Mouse (Mus musculus): ENCODE results near the gene Gucy1b1.

DNA sequence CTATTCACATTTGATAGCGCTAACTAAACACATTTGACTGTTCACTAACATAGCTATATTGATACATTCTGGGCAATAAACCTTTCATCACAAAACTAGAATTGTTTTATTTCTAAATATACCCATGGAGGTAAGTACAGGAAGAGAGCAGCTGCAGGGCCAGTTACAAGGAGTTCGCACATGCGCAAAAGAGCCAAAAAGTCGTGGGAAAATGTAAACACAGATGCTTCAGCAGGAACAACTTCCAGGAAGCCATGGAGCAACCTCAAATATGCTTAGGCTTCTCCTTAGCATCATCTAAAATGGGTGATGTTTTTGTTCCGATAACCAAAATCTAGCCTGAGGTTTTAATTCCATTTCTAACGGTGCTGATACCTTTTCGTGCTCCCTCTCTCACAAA is 25.8 kb downstream of the Gucy1b1 start:
- TF ChIP-seq CTCF (IDR thresholded peaks at IDR 0.05; ENCODE audit: insufficient read depth, low read length) (no peak), POLR2A (IDR thresholded peaks at IDR 0.05; ENCODE audit: borderline replicate concordance, extremely low read depth, low read depth, low read length) (no peak)

Data from lung, adult 2 months (tissue).